Mouse (Mus musculus): ENCODE data around the gene Oxa1l. TPM values are rescaled to one million over a fixed set of nuclear protein-coding genes. Genes with fewer than 3 reads are reported as not detected.

Gene Oxa1l
- polyA plus RNA-seq, 1 experiment: 121 TPM

GRCm38 (mm10) chr14:54370595-54370994, 10.0 kb downstream of the Oxa1l start:
- no peak for DNase-seq (ENCODE audit: low read depth)

- no peak for DNase-seq (ENCODE audit: low read depth)
These were observed 10.8 kb downstream of the Oxa1l start for GRCm38 (mm10) chr14:54371460-54371859.

GRCm38 (mm10) chr14:54372923-54373322, 12.3 kb downstream of the Oxa1l start:
- no peak for DNase-seq (ENCODE audit: low read depth)

- DNase-seq (ENCODE audit: low read depth): no peak
These were observed 15.3 kb downstream of the Oxa1l start for GRCm38 (mm10) chr14:54375916-54376315.

- DNase-seq (ENCODE audit: low read depth): peak; percentile 84
These were observed 16.5 kb downstream of the Oxa1l start for GRCm38 (mm10) chr14:54377166-54377565.

- DNase-seq (ENCODE audit: low read depth): no peak
These were observed 18.9 kb downstream of the Oxa1l start for GRCm38 (mm10) chr14:54379571-54379970.

GRCm38 (mm10) chr14:54380616-54381015, 20.0 kb downstream of the Oxa1l start:
- no peak for DNase-seq (ENCODE audit: low read depth)

GRCm38 (mm10) chr14:54381816-54382215, 21.2 kb downstream of the Oxa1l start:
- no peak for DNase-seq (ENCODE audit: low read depth)

GRCm38 (mm10) chr14:54382641-54383040, 22.0 kb downstream of the Oxa1l start:
- DNase-seq (ENCODE audit: low read depth): no peak

- DNase-seq (ENCODE audit: low read depth): no peak
These were observed 22.7 kb downstream of the Oxa1l start for GRCm38 (mm10) chr14:54383355-54383771.

GRCm38 (mm10) chr14:54384396-54384795, 23.8 kb downstream of the Oxa1l start:
- no peak for DNase-seq (ENCODE audit: low read depth)

- DNase-seq (ENCODE audit: low read depth): no peak
These were observed 25.5 kb downstream of the Oxa1l start for GRCm38 (mm10) chr14:54385968-54386618.

GRCm38 (mm10) chr14:54387546-54387945, 26.9 kb downstream of the Oxa1l start:
- DNase-seq (ENCODE audit: low read depth): no peak

- DNase-seq (ENCODE audit: low read depth): no peak
These were observed 30.2 kb downstream of the Oxa1l start for GRCm38 (mm10) chr14:54390843-54391242.

- DNase-seq (ENCODE audit: low read depth): no peak
These were observed 33.2 kb downstream of the Oxa1l start for GRCm38 (mm10) chr14:54393794-54394193.

- DNase-seq (ENCODE audit: low read depth): no peak
These were observed 33.7 kb downstream of the Oxa1l start for GRCm38 (mm10) chr14:54394309-54394708.

- DNase-seq (ENCODE audit: low read depth): no peak
These were observed 36.1 kb downstream of the Oxa1l start for GRCm38 (mm10) chr14:54396685-54397084.

- no peak for DNase-seq (ENCODE audit: low read depth)
These were observed 37.4 kb downstream of the Oxa1l start for GRCm38 (mm10) chr14:54397872-54398527.

GRCm38 (mm10) chr14:54398528-54398916, 37.9 kb downstream of the Oxa1l start:
- DNase-seq (ENCODE audit: low read depth): no peak

- DNase-seq (ENCODE audit: low read depth): no peak
These were observed 38.3 kb downstream of the Oxa1l start for GRCm38 (mm10) chr14:54398921-54399382.

- no peak for DNase-seq (ENCODE audit: low read depth)
These were observed 41.1 kb downstream of the Oxa1l start for GRCm38 (mm10) chr14:54401723-54402122.

GRCm38 (mm10) chr14:54408336-54409056, 47.9 kb downstream of the Oxa1l start:
- DNase-seq (ENCODE audit: low read depth): no peak

All from gonadal fat pad, adult 2 months (tissue).